Comparison of ENCODE assay signal across 8 mouse cellular contexts in the genomic region with DNA sequence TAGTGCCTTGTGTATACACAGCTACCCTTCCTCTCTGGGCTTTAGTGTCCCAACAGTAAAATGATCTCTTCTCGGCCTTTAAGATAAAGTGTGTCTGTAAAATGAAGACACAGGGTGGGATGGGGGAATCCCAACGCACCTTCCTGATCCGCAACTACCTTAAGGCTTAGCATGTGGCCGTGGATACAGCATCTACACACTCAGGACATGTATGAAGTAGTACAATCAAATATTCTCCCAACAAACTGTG. TPM values are rescaled to one million over a fixed set of nuclear protein-coding genes. Genes with fewer than 3 reads are reported as not detected.
DNase-seq lines count a peak whose midpoint lies in the region; ATAC-seq and TF ChIP-seq lines count a peak whose summit lies in the region.

No protein-coding gene starts in this region.

- H3K9ac ChIP-seq in lung, embryonic 14.5 days: peak overlapping the region; percentile 90
- H3K9ac ChIP-seq in embryonic facial prominence, embryonic 14.5 days (ENCODE audit: low read depth, low read length): peak overlapping the region; percentile 86
- peak overlapping the region; percentile 53 for H3K9ac ChIP-seq in neural tube, embryonic 15.5 days (replicated peaks)

- H3K4me1 ChIP-seq in lung, embryonic 14.5 days (ENCODE audit: insufficient read depth): peaks cover 7% of the 10 kb centered on the region; the same call in 1 of the 2 replicates
- H3K4me1 ChIP-seq in embryonic facial prominence, embryonic 14.5 days (ENCODE audit: control insufficient read depth, insufficient read depth, low read length): peaks cover 17% of the 10 kb centered on the region
- peaks cover 72% of the 10 kb centered on the region for H3K4me1 ChIP-seq in limb, embryonic 10.5 days
- H3K4me1 ChIP-seq in neural tube, embryonic 15.5 days: peaks cover 33% of the 10 kb centered on the region

- H3K4me3 ChIP-seq in lung, embryonic 14.5 days (ENCODE audit: low read depth, low read length): peak overlapping the region; percentile 82
- peak overlapping the region; percentile 85 for H3K4me3 ChIP-seq in embryonic facial prominence, embryonic 14.5 days (ENCODE audit: low read depth, low read length)
- peak overlapping the region; percentile 87 for H3K4me3 ChIP-seq in limb, embryonic 10.5 days
- H3K4me3 ChIP-seq in neural tube, embryonic 15.5 days (replicated peaks): peak overlapping the region; percentile 59

- no peaks in the 10 kb centered on the region for H3K27me3 ChIP-seq in lung, embryonic 14.5 days (ENCODE audit: insufficient read depth, low read length)
- H3K27me3 ChIP-seq in embryonic facial prominence, embryonic 14.5 days (replicated peaks; ENCODE audit: control insufficient read depth, insufficient read depth, low read length): no peaks in the 10 kb centered on the region
- peaks cover 14% of the 10 kb centered on the region; the same call in 1 of the 2 replicates for H3K27me3 ChIP-seq in limb, embryonic 10.5 days (ENCODE audit: low read depth, poor library complexity, severe bottlenecking)
- 0 out of 2 replicates have a peak, but pooled peaks cover 6% of the 10 kb centered on the region for H3K27me3 ChIP-seq in neural tube, embryonic 15.5 days (replicated peaks)

- peak overlapping the region; percentile 86 for H3K27ac ChIP-seq in lung, embryonic 14.5 days (ENCODE audit: low read depth)
- peak overlapping the region; percentile 61; the same call in 1 of the 2 replicates for H3K27ac ChIP-seq in embryonic facial prominence, embryonic 14.5 days (replicated peaks; ENCODE audit: low read depth, low read length)
- peak overlapping the region; percentile 97 for H3K27ac ChIP-seq in limb, embryonic 10.5 days
- 0 out of 2 replicates have a peak overlapping the region, but pooled peaks have one; percentile 57 for H3K27ac ChIP-seq in neural tube, embryonic 15.5 days (replicated peaks)

- H3K9me3 ChIP-seq in lung, embryonic 14.5 days (ENCODE audit: low read depth, low read length): no peaks in the 10 kb centered on the region
- H3K9me3 ChIP-seq in embryonic facial prominence, embryonic 14.5 days (ENCODE audit: control insufficient read depth, low read length): no peaks in the 10 kb centered on the region
- H3K9me3 ChIP-seq in limb, embryonic 10.5 days (replicated peaks): no peaks in the 10 kb centered on the region
- no peaks in the 10 kb centered on the region for H3K9me3 ChIP-seq in neural tube, embryonic 15.5 days (replicated peaks)

- TF ChIP-seq CTCF in lung, embryonic 14.5 days (IDR thresholded peaks at IDR 0.05; ENCODE audit: low read depth): no peak

- WGBS in lung, embryonic 14.5 days: 2% methylated on average over 4 of the region's 4 CpGs
- 5% methylated on average over 4 of the region's 4 CpGs for WGBS in embryonic facial prominence, embryonic 14.5 days
- WGBS in limb, embryonic 10.5 days: 0% methylated on average over 4 of the region's 4 CpGs
- 0% methylated on average over 4 of the region's 4 CpGs for WGBS in neural tube, embryonic 15.5 days

- ATAC-seq in lung, embryonic 14.5 days (ENCODE audit: insufficient read depth): no peak
- ATAC-seq in embryonic facial prominence, embryonic 14.5 days (ENCODE audit: low read depth): no peak
- no peak; the same call in 1 of the 2 replicates for ATAC-seq in neural tube, embryonic 15.5 days (ENCODE audit: low FRiP score)

- DNase-seq in lung, embryonic 14.5 days: no peak
- DNase-seq in lung, postnatal 14 days: no peak
- DNase-seq in embryonic facial prominence, embryonic 14.5 days (ENCODE audit: low spot score): no peak
- DNase-seq in limb, embryonic 10.5 days (ENCODE audit: low spot score): no peak
- DNase-seq in cerebellum, postnatal 36 days: no peak
- DNase-seq in kidney, adult 8-10 months: no peak
- no peak for DNase-seq in adipocyte (ENCODE audit: low spot score)

- peak overlapping the region; percentile 93 for H3K4me2 ChIP-seq in lung, embryonic 14.5 days
- peak overlapping the region; percentile 73 for H3K4me2 ChIP-seq in embryonic facial prominence, embryonic 14.5 days (ENCODE audit: low read depth, low read length)
- H3K4me2 ChIP-seq in neural tube, embryonic 15.5 days: peak overlapping the region; percentile 79

- H3K36me3 ChIP-seq in lung, embryonic 14.5 days (ENCODE audit: insufficient read depth): no peaks in the 10 kb centered on the region
- no peaks in the 10 kb centered on the region for H3K36me3 ChIP-seq in embryonic facial prominence, embryonic 14.5 days (ENCODE audit: control insufficient read depth, insufficient read depth, low read length)
- no peaks in the 10 kb centered on the region for H3K36me3 ChIP-seq in limb, embryonic 10.5 days
- H3K36me3 ChIP-seq in neural tube, embryonic 15.5 days: no peaks in the 10 kb centered on the region

RNA-seq across cellular contexts. Expression of a gene that starts 0.7 kb away (rescaled TPM):
- 115 and 117 TPM in 2 replicates for polyA plus RNA-seq in lung, embryonic 14.5 days (2014; fragmentation: Nextera tagmentation; extraction: Ambion mirVana)
- polyA plus RNA-seq in embryonic facial prominence, embryonic 14.5 days (2014; fragmentation: Nextera tagmentation; extraction: Ambion mirVana): 97.4 and 104 TPM in 2 replicates
- 79.5 and 89.4 TPM in 2 replicates for polyA plus RNA-seq in limb, embryonic 10.5 days (2016; fragmentation: Nextera tagmentation; extraction: Ambion mirVana)
- polyA plus RNA-seq in neural tube, embryonic 15.5 days (2015; fragmentation: Nextera tagmentation; extraction: Ambion mirVana): 92.6 and 94.7 TPM in 2 replicates
